Mouse (Mus musculus): ENCODE data around the gene Ccser1.

- no peak for TF ChIP-seq CTCF (IDR thresholded peaks at IDR 0.05; ENCODE audit: borderline replicate concordance, extremely low read depth, insufficient read depth, insufficient read length)
- no peak for TF ChIP-seq POLR2A (IDR thresholded peaks at IDR 0.05; ENCODE audit: borderline replicate concordance, extremely low read depth, insufficient read depth, insufficient read length, poor library complexity, severe bottlenecking)
Observed at GRCm38 (mm10) chr6:62132531-62132930, 952.4 kb downstream of the Ccser1 start.

Data from brain, embryonic 14.5 days (tissue).